Mouse (Mus musculus): ENCODE data around the gene Ubl7. TPM values are rescaled to one million over a fixed set of nuclear protein-coding genes. Genes with fewer than 3 reads are reported as not detected.

Gene Ubl7
- polyA plus RNA-seq, 1 experiment = 714 TPM

DNA sequence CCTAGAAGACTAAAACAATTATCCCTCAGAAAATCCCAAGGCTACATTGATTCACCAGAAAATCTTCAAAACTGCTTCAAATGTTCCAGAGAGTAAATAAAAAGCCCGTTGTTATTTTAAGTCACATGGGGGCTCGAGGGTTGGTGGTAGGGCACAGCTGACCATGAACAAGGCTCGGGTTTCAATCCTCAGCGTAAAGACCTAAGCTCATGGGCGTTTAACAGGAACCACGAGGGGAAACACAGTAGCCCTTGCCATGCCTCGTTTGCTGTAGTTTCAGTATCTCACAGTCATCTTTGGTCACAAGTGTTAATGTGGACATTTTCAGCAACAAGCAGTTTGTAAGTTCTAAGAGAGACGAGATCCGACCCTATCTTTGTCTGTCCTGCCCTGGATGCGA lies 10.3 kb upstream of the Ubl7 start:
- Histone ChIP-seq H3K27me3 (ENCODE audit: control insufficient read depth, insufficient read depth, low read length) (no peaks in the 10 kb centered on the region), H3K4me1 (ENCODE audit: control insufficient read depth, insufficient read depth, low read length) (peaks cover 5% of the 10 kb centered on the region; the same call in 1 of the 2 replicates), H3K4me3 (ENCODE audit: control insufficient read depth, low read depth, low read length) (no peak overlapping the region; the same call in 1 of the 2 replicates), H3K27ac (ENCODE audit: control insufficient read depth, insufficient read depth, low read depth, low read length) (no peak overlapping the region), H3K36me3 (ENCODE audit: control insufficient read depth, insufficient read depth, low read length) (no peaks in the 10 kb centered on the region)
- TF ChIP-seq POLR2A (IDR thresholded peaks at IDR 0.05; ENCODE audit: control insufficient read depth, low read depth, low read length) (no peak), CTCF (IDR thresholded peaks at IDR 0.05; ENCODE audit: control insufficient read depth, insufficient read depth, insufficient replicate concordance, low read depth, low read length) (no peak)

DNA sequence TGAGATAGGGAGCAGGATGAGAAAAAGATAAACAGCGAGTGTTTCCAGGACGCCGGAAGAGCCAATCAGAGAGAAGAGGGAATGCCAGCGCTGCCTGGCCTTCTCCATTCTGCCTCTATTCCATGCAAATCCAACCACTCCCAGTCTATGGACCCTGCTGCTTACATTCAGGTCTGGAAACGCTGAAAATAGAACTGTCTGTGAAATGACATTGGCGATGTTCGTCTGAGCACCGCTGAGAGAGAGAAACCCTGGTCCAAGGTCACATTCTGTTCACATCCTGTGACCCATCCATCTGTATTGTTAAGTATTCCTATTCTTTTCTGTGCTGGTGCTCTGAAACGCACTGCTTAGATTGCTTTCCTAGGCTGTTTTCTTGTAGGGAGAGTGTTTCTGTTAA lies 9.6 kb upstream of the Ubl7 start:
- H3K4me1 ChIP-seq (ENCODE audit: control insufficient read depth, insufficient read depth, low read length) = peaks cover 5% of the 10 kb centered on the region; the same call in 1 of the 2 replicates
- no peaks in the 10 kb centered on the region for H3K27me3 ChIP-seq (ENCODE audit: control insufficient read depth, insufficient read depth, low read length)
- H3K27ac ChIP-seq (ENCODE audit: control insufficient read depth, insufficient read depth, low read depth, low read length) = no peak overlapping the region
- H3K36me3 ChIP-seq (ENCODE audit: control insufficient read depth, insufficient read depth, low read length) = no peaks in the 10 kb centered on the region
- H3K4me3 ChIP-seq (ENCODE audit: control insufficient read depth, low read depth, low read length) = no peak overlapping the region
- no peak for TF ChIP-seq CTCF (IDR thresholded peaks at IDR 0.05; ENCODE audit: control insufficient read depth, insufficient read depth, insufficient replicate concordance, low read depth, low read length)
- no peak for TF ChIP-seq POLR2A (IDR thresholded peaks at IDR 0.05; ENCODE audit: control insufficient read depth, low read depth, low read length)

DNA sequence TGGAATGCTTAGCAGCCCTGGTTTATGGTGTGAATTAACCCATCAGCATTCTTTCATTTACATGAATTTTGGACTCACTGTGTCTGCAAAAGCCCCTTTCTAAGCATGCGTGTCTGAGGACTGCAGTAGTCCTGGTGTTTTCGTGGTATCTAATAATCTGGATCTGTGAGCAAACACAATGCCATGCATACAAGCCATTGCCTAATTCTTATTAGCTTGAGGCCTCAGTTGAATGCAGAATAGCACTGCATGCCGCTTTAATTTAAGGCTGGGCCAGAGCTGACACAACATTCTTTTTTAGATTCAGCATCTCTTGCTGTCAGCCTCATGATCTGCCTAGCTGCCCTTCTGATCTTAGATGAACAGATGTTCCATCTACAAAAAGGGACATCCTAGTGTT lies 9.2 kb upstream of the Ubl7 start:
- no peak overlapping the region for H3K4me3 ChIP-seq (ENCODE audit: control insufficient read depth, low read depth, low read length)

DNA sequence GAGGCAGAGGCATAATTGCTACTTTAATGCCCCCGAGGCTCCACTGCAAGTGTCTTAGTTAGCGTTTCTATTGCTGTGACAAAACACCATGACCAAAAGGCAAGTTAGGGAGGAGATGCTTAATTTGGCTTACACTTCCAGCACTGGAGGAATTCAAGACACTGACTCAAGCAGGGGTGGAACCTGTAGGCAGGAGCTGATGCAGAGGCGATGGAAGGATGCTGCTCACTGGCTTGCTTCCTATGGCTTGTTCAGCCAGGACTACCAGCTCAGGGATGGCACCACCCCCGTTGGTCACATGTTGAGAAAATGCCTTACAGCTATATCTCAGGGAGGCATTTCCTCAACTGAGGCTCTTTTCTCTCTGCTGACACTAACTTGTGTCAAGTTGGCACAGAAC lies 8.6 kb upstream of the Ubl7 start:
- Histone ChIP-seq H3K27me3 (ENCODE audit: control insufficient read depth, insufficient read depth, low read length) (no peaks in the 10 kb centered on the region), H3K36me3 (ENCODE audit: control insufficient read depth, insufficient read depth, low read length) (no peaks in the 10 kb centered on the region), H3K4me1 (ENCODE audit: control insufficient read depth, insufficient read depth, low read length) (peaks cover 5% of the 10 kb centered on the region; the same call in 1 of the 2 replicates), H3K4me3 (ENCODE audit: control insufficient read depth, low read depth, low read length) (no peak overlapping the region), H3K27ac (ENCODE audit: control insufficient read depth, insufficient read depth, low read depth, low read length) (no peak overlapping the region)
- TF ChIP-seq CTCF (IDR thresholded peaks at IDR 0.05; ENCODE audit: control insufficient read depth, insufficient read depth, insufficient replicate concordance, low read depth, low read length) = no peak
- TF ChIP-seq POLR2A (IDR thresholded peaks at IDR 0.05; ENCODE audit: control insufficient read depth, low read depth, low read length) = no peak

More for the DNA sequence above, 9.2 kb upstream of the Ubl7 start:
- Histone ChIP-seq H3K4me1 (ENCODE audit: control insufficient read depth, insufficient read depth, low read length) (peaks cover 5% of the 10 kb centered on the region; the same call in 1 of the 2 replicates), H3K27ac (ENCODE audit: control insufficient read depth, insufficient read depth, low read depth, low read length) (no peak overlapping the region), H3K36me3 (ENCODE audit: control insufficient read depth, insufficient read depth, low read length) (no peaks in the 10 kb centered on the region), H3K27me3 (ENCODE audit: control insufficient read depth, insufficient read depth, low read length) (no peaks in the 10 kb centered on the region)
- no peak for TF ChIP-seq CTCF (IDR thresholded peaks at IDR 0.05; ENCODE audit: control insufficient read depth, insufficient read depth, insufficient replicate concordance, low read depth, low read length)
- TF ChIP-seq POLR2A (IDR thresholded peaks at IDR 0.05; ENCODE audit: control insufficient read depth, low read depth, low read length) = no peak

DNA sequence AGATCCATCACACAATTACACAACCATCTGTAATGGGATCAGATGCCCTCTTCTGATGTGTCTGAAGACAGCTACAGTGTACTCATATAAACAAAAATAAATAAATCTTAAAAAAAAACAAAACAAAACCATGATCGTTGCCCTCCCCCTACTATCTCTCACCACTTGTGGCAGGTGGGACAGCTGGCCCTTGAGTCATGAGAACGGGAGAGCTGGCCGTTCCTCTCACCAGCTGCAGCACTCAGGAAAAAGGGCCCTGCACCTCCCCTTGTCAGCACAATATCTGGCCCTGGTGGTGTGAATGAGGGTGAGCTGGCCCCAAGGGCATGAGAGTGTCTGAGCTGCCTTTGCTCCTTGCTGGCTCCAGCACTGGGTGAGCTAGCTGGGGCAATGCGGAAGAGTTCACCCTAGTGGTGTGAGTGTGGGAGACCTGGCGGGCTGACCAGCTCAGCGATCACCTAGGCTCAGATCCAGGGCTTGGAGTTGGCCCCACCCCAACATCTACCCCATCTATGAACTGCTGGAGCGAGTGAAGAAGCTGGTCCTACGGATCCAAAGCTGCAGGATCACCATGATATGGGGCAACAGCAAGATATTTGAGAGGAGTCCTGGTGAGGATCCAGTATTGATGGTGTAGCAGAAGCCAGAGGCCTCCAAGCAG lies 7.1 kb upstream of the Ubl7 start:
- Histone ChIP-seq H3K27ac (ENCODE audit: control insufficient read depth, insufficient read depth, low read depth, low read length) (no peak overlapping the region), H3K4me1 (ENCODE audit: control insufficient read depth, insufficient read depth, low read length) (peaks cover 5% of the 10 kb centered on the region; the same call in 1 of the 2 replicates), H3K27me3 (ENCODE audit: control insufficient read depth, insufficient read depth, low read length) (no peaks in the 10 kb centered on the region), H3K4me3 (ENCODE audit: control insufficient read depth, low read depth, low read length) (no peak overlapping the region), H3K36me3 (ENCODE audit: control insufficient read depth, insufficient read depth, low read length) (no peaks in the 10 kb centered on the region)
- TF ChIP-seq CTCF (IDR thresholded peaks at IDR 0.05; ENCODE audit: control insufficient read depth, insufficient read depth, insufficient replicate concordance, low read depth, low read length) = no peak
- TF ChIP-seq POLR2A (IDR thresholded peaks at IDR 0.05; ENCODE audit: control insufficient read depth, low read depth, low read length) = no peak

DNA sequence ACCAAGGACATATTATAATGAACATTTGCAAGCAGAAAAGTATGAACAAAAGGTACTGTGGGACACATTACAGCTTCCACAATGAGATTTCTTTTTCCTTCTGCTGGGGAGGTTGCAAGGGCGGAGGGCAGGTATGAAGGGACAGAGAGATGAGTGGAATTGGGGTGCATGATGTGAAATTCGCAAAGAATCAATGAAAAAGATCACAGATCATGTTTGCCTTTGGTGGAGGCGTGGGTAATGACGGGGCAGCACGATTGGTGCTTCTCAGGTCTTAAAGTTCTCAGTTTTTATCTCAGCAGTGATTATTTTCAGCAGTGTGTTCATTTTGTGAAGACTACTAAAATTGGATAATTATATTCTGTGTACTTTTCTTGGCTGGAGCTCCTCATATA lies 6.5 kb upstream of the Ubl7 start:
- Histone ChIP-seq H3K27ac (ENCODE audit: control insufficient read depth, insufficient read depth, low read depth, low read length) (no peak overlapping the region), H3K36me3 (ENCODE audit: control insufficient read depth, insufficient read depth, low read length) (no peaks in the 10 kb centered on the region), H3K27me3 (ENCODE audit: control insufficient read depth, insufficient read depth, low read length) (no peaks in the 10 kb centered on the region), H3K4me3 (ENCODE audit: control insufficient read depth, low read depth, low read length) (no peak overlapping the region), H3K4me1 (ENCODE audit: control insufficient read depth, insufficient read depth, low read length) (peaks cover 5% of the 10 kb centered on the region; the same call in 1 of the 2 replicates)
- no peak for TF ChIP-seq CTCF (IDR thresholded peaks at IDR 0.05; ENCODE audit: control insufficient read depth, insufficient read depth, insufficient replicate concordance, low read depth, low read length)
- no peak for TF ChIP-seq POLR2A (IDR thresholded peaks at IDR 0.05; ENCODE audit: control insufficient read depth, low read depth, low read length)

DNA sequence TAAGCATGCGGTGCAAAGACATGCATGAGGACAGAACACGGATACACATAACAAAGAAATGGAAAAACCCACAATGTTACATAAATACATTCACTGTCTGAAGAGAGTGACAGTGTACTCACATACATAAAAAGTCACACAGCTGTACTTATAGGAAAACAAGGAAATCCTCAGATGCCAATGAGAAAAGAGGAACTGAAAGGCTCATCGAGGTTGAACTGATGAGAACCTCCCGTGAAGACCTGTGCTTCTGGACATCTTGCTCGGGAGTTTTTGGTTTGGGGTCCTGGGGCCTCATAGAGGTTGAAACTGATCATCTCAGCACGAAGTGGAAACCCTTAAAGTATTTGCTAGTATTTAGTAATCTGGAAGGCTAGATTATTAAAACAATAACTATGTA lies 3.6 kb upstream of the Ubl7 start:
- Histone ChIP-seq H3K4me1 (ENCODE audit: control insufficient read depth, insufficient read depth, low read length) (peaks cover 2% of the 10 kb centered on the region), H3K4me3 (ENCODE audit: control insufficient read depth, low read depth, low read length) (no peak overlapping the region)
- TF ChIP-seq POLR2A (IDR thresholded peaks at IDR 0.05; ENCODE audit: control insufficient read depth, low read depth, low read length) (no peak), CTCF (IDR thresholded peaks at IDR 0.05; ENCODE audit: control insufficient read depth, insufficient read depth, insufficient replicate concordance, low read depth, low read length) (no peak)

More for the DNA sequence above, 3.6 kb upstream of the Ubl7 start:
- H3K36me3 ChIP-seq (ENCODE audit: control insufficient read depth, insufficient read depth, low read length) = no peaks in the 10 kb centered on the region
- no peaks in the 10 kb centered on the region for H3K27me3 ChIP-seq (ENCODE audit: control insufficient read depth, insufficient read depth, low read length)
- H3K27ac ChIP-seq (ENCODE audit: control insufficient read depth, insufficient read depth, low read depth, low read length) = no peak overlapping the region

Measured in testis, adult 2 months (tissue).